ENCODE assay signal across 27 mouse cellular contexts in the genomic region with DNA sequence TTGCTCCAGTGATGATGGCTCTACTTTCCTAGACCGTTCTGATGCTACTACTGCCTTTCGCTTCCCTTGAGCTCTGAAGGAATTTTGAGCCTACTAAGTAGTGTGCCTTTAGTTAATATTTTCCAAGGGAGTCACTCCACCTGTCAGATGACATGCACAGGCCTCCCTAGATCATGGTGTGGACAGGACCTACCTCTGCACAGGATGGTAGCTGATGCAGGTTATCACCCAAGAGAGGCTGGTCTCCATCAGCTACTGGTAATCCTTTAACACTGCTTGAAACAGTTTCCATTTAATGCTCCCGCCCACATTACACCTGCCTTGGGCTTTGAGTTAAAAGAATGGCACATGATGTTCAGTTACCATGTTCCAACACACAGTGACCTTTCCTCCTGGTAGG.
"Had no signal": no experiment of that assay in that cellular context is flagged by ENCODE, and none has a peak within 500 bp of the region (broad histone marks: within the 10 kb centered on the region; RNA-seq: fewer than 3 reads in every experiment).

No protein-coding gene starts in this region.

- DNase-seq: forebrain, postnatal 0 days; gastrocnemius, adult 2 months; gastrocnemius, postnatal 10 days; gastrocnemius, postnatal 25 days; heart, adult 2 months; heart, postnatal 14 days; heart, postnatal 4 days; kidney, adult 11 months; kidney, adult 2 months; kidney, adult 9 months; kidney, postnatal 14 days; kidney, postnatal 36 days; layer of hippocampus, adult 9-11 months; layer of hippocampus, postnatal 36 days; left cerebral cortex, postnatal 4 days; liver, embryonic 13.5 days had no signal

- H3K36me3 ChIP-seq: heart, embryonic 15.5 days; hindbrain, embryonic 10.5 days; hindbrain, embryonic 12.5 days; kidney, embryonic 15.5 days; liver, embryonic 13.5 days had no signal

- H3K4me2 ChIP-seq: heart, embryonic 11.5 days; heart, embryonic 13.5 days; heart, embryonic 15.5 days; hindbrain, embryonic 12.5 days; hindbrain, embryonic 14.5 days; kidney, embryonic 15.5 days; limb, embryonic 12.5 days; liver, embryonic 13.5 days had no signal

- H3K9ac ChIP-seq: forebrain, postnatal 0 days; heart, embryonic 13.5 days; heart, embryonic 15.5 days; hindbrain, embryonic 12.5 days; hindbrain, embryonic 14.5 days; kidney, embryonic 15.5 days; limb, embryonic 12.5 days; liver, embryonic 13.5 days had no signal

- ATAC-seq: forebrain, postnatal 0 days; hindbrain, embryonic 16.5 days; inflammation-experienced regulatory T-cells, adult 6 months had no signal

- H3K9me3 ChIP-seq: heart, embryonic 13.5 days; heart, embryonic 15.5 days; hindbrain, embryonic 10.5 days; hindbrain, embryonic 12.5 days; kidney, embryonic 15.5 days; limb, embryonic 12.5 days; liver, embryonic 13.5 days had no signal

- H3K4me3 ChIP-seq: gastrocnemius, adult 2 months; heart, adult 2 months; heart, embryonic 13.5 days; heart, embryonic 15.5 days; hindbrain, embryonic 10.5 days; hindbrain, embryonic 12.5 days; kidney, embryonic 15.5 days; limb, embryonic 12.5 days; liver, embryonic 13.5 days had no signal

- H3K4me1 ChIP-seq: heart, embryonic 13.5 days; heart, embryonic 15.5 days; hindbrain, embryonic 12.5 days; kidney, embryonic 15.5 days; liver, embryonic 13.5 days had no signal

- H3K27ac ChIP-seq: gastrocnemius, adult 2 months; heart, adult 2 months; heart, embryonic 13.5 days; heart, embryonic 15.5 days; hindbrain, embryonic 10.5 days; hindbrain, embryonic 12.5 days; hindbrain, embryonic 14.5 days; kidney, embryonic 15.5 days; kidney, postnatal 0 days; limb, embryonic 12.5 days; liver, embryonic 13.5 days had no signal

- H3K27me3 ChIP-seq: heart, embryonic 13.5 days; heart, embryonic 15.5 days; hindbrain, embryonic 12.5 days; kidney, embryonic 15.5 days; limb, embryonic 12.5 days; liver, embryonic 13.5 days had no signal
